Mouse (Mus musculus) neural tube, embryonic 13.5 days (tissue): Measurements from ENCODE around the gene Cenps. TPM values are rescaled to one million over a fixed set of nuclear protein-coding genes. Genes with fewer than 3 reads are reported as not detected.

Experiments used
- ATAC-seq: fragments of 200-750 bp; cut with Nextera tagmentation; 2 replicates; pipeline ENCODE4 v1.8.0; 2017; ENCODE audit warnings: low read depth, mild to moderate bottlenecking, moderate TSS enrichment, moderate library complexity
- H3K27ac ChIP-seq: fragments of 300-500 bp; sonication (generic); replicated peaks from 2 replicates; pipeline ENCODE4 v1.5.1; 2015; ENCODE audit warnings: moderate library complexity, mild to moderate bottlenecking, inconsistent platforms
- H3K27me3 ChIP-seq: fragments of 300-500 bp; sonication (generic); 2 replicates; pipeline ENCODE4 v1.6.1; 2015; ENCODE audit warnings: mild to moderate bottlenecking, inconsistent platforms
- H3K36me3 ChIP-seq: fragments of 300-500 bp; sonication (generic); 2 replicates; pipeline ENCODE4 v1.6.1; 2015; ENCODE audit warnings: mild to moderate bottlenecking, inconsistent platforms
- H3K4me1 ChIP-seq: fragments of 300-500 bp; sonication (generic); replicated peaks from 2 replicates; pipeline ENCODE4 v1.6.1; 2015; ENCODE audit warnings: inconsistent platforms
- H3K4me2 ChIP-seq: fragments of 300-500 bp; sonication (generic); 2 replicates; pipeline ENCODE4 v1.6.1; 2015; ENCODE audit warnings: inconsistent platforms, mild to moderate bottlenecking, moderate library complexity
- H3K4me3 ChIP-seq: fragments of 300-500 bp; sonication (generic); 2 replicates; pipeline ENCODE4 v1.5.1; 2015; ENCODE audit warnings: mild to moderate bottlenecking, inconsistent platforms
- H3K9ac ChIP-seq: fragments of 300-500 bp; sonication (generic); 2 replicates; pipeline ENCODE4 v1.6.1; 2015; ENCODE audit warnings: moderate library complexity, mild to moderate bottlenecking, inconsistent platforms
- H3K9me3 ChIP-seq: fragments of 300-500 bp; sonication (generic); 2 replicates; pipeline ENCODE4 v1.6.1; 2016; ENCODE audit warnings: inconsistent platforms
- WGBS: fragments of 180-500 bp; shearing (Covaris S2); methylation state at CpG from one replicate; pipeline ENCODE4 v1.1.7; 2015; 5-methylcytosine and 5-hydroxymethylcytosine counted together
- polyA plus RNA-seq: library from polyadenylated mRNA; unstranded; fragments of >200 nt; fragmentation: Nextera tagmentation; extraction: Ambion mirVana; gene quantifications from 2 replicates; pipeline ENCODE4 v1.2.1, GENCODE M21; 2015

The Cenps gene
- polyA plus RNA-seq, 1 experiment from 2014 or later = 21.1 TPM

- peak within 1 kb of the TSS; percentile 94 for H3K9ac ChIP-seq
- peak; percentile 71 for ATAC-seq
- H3K4me3 ChIP-seq = peak within 1 kb of the TSS; percentile 93
- WGBS = under 1% methylated on average over 50 of the region's 50 CpGs
- peaks cover 20% of the 10 kb centered on the region for H3K4me1 ChIP-seq
- H3K27ac ChIP-seq = peak within 1 kb of the TSS; percentile 59
- H3K4me2 ChIP-seq = peak within 1 kb of the TSS; percentile 90
- H3K36me3 ChIP-seq = no peaks in the 10 kb centered on the region
- no peaks in the 10 kb centered on the region for H3K9me3 ChIP-seq
- no peaks in the 10 kb centered on the region; the same call in 1 of the 2 replicates for H3K27me3 ChIP-seq
These were observed 37.9 kb downstream of the Cenps start, which contains the start of gene Pex14 for GRCm38 (mm10) chr4:149099369-149100017. Pex14 (minus strand) TSS chr4:149099876.

GRCm38 (mm10) chr4:149098571-149098970 lies 38.9 kb downstream of the Cenps start:
- Histone ChIP-seq H3K4me1 (peaks cover 17% of the 10 kb centered on the region), H3K36me3 (peaks cover 8% of the 10 kb centered on the region; the same call in 1 of the 2 replicates), H3K9me3 (no peaks in the 10 kb centered on the region), H3K27me3 (no peaks in the 10 kb centered on the region; the same call in 1 of the 2 replicates), H3K9ac (peak overlapping the region; percentile 94), H3K4me2 (peak overlapping the region; percentile 90), H3K4me3 (peak overlapping the region; percentile 93), H3K27ac (no peak overlapping the region)
- no peak for ATAC-seq
- 21% methylated on average over 11 of the region's 11 CpGs for WGBS

GRCm38 (mm10) chr4:149097956-149098355 lies 39.5 kb downstream of the Cenps start:
- Histone ChIP-seq H3K4me1 (peaks cover 17% of the 10 kb centered on the region), H3K27ac (no peak overlapping the region), H3K4me3 (peak overlapping the region; percentile 93; the same call in 1 of the 2 replicates), H3K4me2 (peak overlapping the region; percentile 90), H3K9ac (0 out of 2 replicates have a peak overlapping the region, but pooled peaks have one; percentile 94), H3K9me3 (no peaks in the 10 kb centered on the region), H3K36me3 (peaks cover 13% of the 10 kb centered on the region), H3K27me3 (no peaks in the 10 kb centered on the region; the same call in 1 of the 2 replicates)
- WGBS = 89% methylated on average over 3 of the region's 3 CpGs
- no peak for ATAC-seq

GRCm38 (mm10) chr4:149091364-149091763 lies 46.1 kb downstream of the Cenps start:
- no peak for ATAC-seq
- H3K36me3 ChIP-seq = peaks cover 25% of the 10 kb centered on the region
- 91% methylated on average over 8 of the region's 8 CpGs for WGBS
- H3K9me3 ChIP-seq = no peaks in the 10 kb centered on the region
- H3K27me3 ChIP-seq = no peaks in the 10 kb centered on the region
- no peak overlapping the region for H3K4me3 ChIP-seq
- no peak overlapping the region for H3K9ac ChIP-seq
- no peak overlapping the region for H3K4me2 ChIP-seq
- H3K4me1 ChIP-seq = no peaks in the 10 kb centered on the region
- no peak overlapping the region for H3K27ac ChIP-seq

GRCm38 (mm10) chr4:149085381-149085780 lies 52.0 kb downstream of the Cenps start:
- Histone ChIP-seq H3K9me3 (no peaks in the 10 kb centered on the region), H3K4me2 (no peak overlapping the region), H3K4me3 (no peak overlapping the region), H3K27me3 (no peaks in the 10 kb centered on the region), H3K27ac (no peak overlapping the region), H3K36me3 (no peaks in the 10 kb centered on the region), H3K9ac (no peak overlapping the region), H3K4me1 (peaks cover 7% of the 10 kb centered on the region)
- WGBS = 85% methylated on average over 5 of the region's 5 CpGs
- no peak for ATAC-seq

GRCm38 (mm10) chr4:149081528-149081927 lies 55.9 kb downstream of the Cenps start:
- Histone ChIP-seq H3K27ac (no peak overlapping the region), H3K27me3 (no peaks in the 10 kb centered on the region), H3K4me3 (no peak overlapping the region), H3K4me1 (peaks cover 10% of the 10 kb centered on the region), H3K9ac (no peak overlapping the region), H3K9me3 (no peaks in the 10 kb centered on the region), H3K36me3 (no peaks in the 10 kb centered on the region), H3K4me2 (no peak overlapping the region)
- peak; percentile 51; the same call in 1 of the 2 replicates for ATAC-seq
- WGBS = 76% methylated on average over 17 of the region's 17 CpGs

GRCm38 (mm10) chr4:149080111-149080510 lies 57.3 kb downstream of the Cenps start:
- no peaks in the 10 kb centered on the region for H3K27me3 ChIP-seq
- peaks cover 5% of the 10 kb centered on the region; the same call in 1 of the 2 replicates for H3K36me3 ChIP-seq
- no peak overlapping the region for H3K9ac ChIP-seq
- no peak overlapping the region for H3K4me2 ChIP-seq
- H3K9me3 ChIP-seq = no peaks in the 10 kb centered on the region
- 90% methylated on average over 8 of the region's 8 CpGs for WGBS
- ATAC-seq = no peak
- H3K4me3 ChIP-seq = no peak overlapping the region
- peaks cover 21% of the 10 kb centered on the region for H3K4me1 ChIP-seq
- no peak overlapping the region for H3K27ac ChIP-seq

GRCm38 (mm10) chr4:149079629-149080028 lies 57.8 kb downstream of the Cenps start:
- H3K36me3 ChIP-seq = peaks cover 9% of the 10 kb centered on the region; the same call in 1 of the 2 replicates
- no peak overlapping the region for H3K9ac ChIP-seq
- peaks cover 25% of the 10 kb centered on the region for H3K4me1 ChIP-seq
- H3K4me2 ChIP-seq = no peak overlapping the region
- no peak overlapping the region for H3K4me3 ChIP-seq
- H3K27ac ChIP-seq = no peak overlapping the region
- no peaks in the 10 kb centered on the region for H3K27me3 ChIP-seq
- ATAC-seq = no peak
- 92% methylated on average over 6 of the region's 6 CpGs for WGBS
- H3K9me3 ChIP-seq = no peaks in the 10 kb centered on the region

- peaks cover 12% of the 10 kb centered on the region; the same call in 1 of the 2 replicates for H3K36me3 ChIP-seq
- no peak overlapping the region for H3K9ac ChIP-seq
- no peak overlapping the region for H3K4me2 ChIP-seq
- no peaks in the 10 kb centered on the region for H3K9me3 ChIP-seq
- WGBS = 56% methylated on average over 4 of the region's 4 CpGs
- ATAC-seq = no peak
- H3K4me3 ChIP-seq = no peak overlapping the region
- no peak overlapping the region for H3K27ac ChIP-seq
- no peaks in the 10 kb centered on the region for H3K27me3 ChIP-seq
- H3K4me1 ChIP-seq = peaks cover 25% of the 10 kb centered on the region
These were observed 59.2 kb downstream of the Cenps start for GRCm38 (mm10) chr4:149078261-149078660.

Other genes with a start within 250 kb of the Cenps start
- gene Pex14, start 37.8 kb downstream of the Cenps start, polyA plus RNA-seq = 50.5 and 52.9 TPM in 2 replicates
- 32.8 and 35.6 TPM in 2 replicates for gene Dffa, start 33.5 kb downstream of the Cenps start, polyA plus RNA-seq
- gene Cort, start 10.9 kb downstream of the Cenps start, polyA plus RNA-seq = not detected in 2 replicates
- gene Pgd, start 29.1 kb upstream of the Cenps start, polyA plus RNA-seq = 114 and 117 TPM in 2 replicates
- gene Kif1b, start 170.1 kb upstream of the Cenps start, polyA plus RNA-seq = 123 and 130 TPM in 2 replicates